Mouse (Mus musculus): ENCODE measurements at regions not wholly inside any gene's neighbourhood (a gene's known extent, or its start where the extent isn't known, plus 50 kb on each side); places are given as distances from the start of the nearest gene placed in this dataset.

DNA sequence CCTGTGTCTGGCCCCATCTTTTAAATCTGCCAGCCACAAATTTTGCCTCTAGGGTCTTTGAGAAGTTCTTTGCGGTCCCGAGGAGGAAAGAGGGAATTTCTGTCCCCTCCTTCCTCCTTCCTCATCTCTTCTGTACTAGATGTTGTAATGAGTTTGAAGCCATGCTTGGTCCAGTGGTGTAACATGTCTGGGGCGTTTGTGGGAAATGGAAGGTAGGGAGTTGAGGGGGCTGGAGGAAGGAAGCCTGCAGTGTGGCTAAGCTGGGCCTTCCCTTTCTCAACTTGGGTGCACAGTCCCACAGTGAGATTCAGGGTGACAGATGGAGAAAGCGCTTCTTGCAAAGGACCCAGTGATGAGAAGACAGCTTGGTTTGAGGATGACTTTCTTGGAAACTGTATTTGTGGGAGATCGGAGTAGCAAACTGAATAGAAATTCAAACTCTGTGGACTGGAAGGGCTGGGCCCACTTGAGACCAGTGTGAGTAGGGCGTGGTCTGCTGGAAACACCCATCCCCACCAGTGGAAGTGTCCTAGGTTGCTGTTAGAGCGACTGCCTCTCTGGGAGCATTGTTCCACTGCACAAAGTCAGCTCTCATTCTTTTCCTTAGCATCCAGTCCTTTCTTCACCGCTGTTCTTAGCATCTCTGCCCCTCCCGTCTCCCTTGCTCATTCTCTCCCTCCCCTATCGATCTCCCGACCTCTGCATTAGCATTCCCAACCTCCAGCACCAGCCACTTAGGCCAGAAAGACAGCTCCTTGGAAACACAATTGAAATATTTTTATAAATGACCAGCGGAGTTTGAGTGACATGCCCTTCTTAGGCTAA is 162.5 kb upstream of the 4931429L15Rik start:
- no peak for TF ChIP-seq POLR2A (IDR thresholded peaks at IDR 0.05; ENCODE audit: insufficient read depth, low read depth, low read length)
- TF ChIP-seq CTCF (IDR thresholded peaks at IDR 0.05): no peak
